Mouse (Mus musculus) liver, embryonic 14.5 days (tissue): ENCODE data around the gene Flad1.

Experiments
- CTCF ChIP-seq: IDR thresholded peaks from 2 replicates; pipeline ENCODE4 v1.5.1; 2016; ENCODE audit warnings: antibody characterized with exemption, low read depth, control low read depth
- EP300 ChIP-seq: IDR thresholded peaks from 2 replicates; pipeline ENCODE4 v1.6.1; 2016; ENCODE audit warnings: antibody characterized with exemption, low read depth

DNA sequence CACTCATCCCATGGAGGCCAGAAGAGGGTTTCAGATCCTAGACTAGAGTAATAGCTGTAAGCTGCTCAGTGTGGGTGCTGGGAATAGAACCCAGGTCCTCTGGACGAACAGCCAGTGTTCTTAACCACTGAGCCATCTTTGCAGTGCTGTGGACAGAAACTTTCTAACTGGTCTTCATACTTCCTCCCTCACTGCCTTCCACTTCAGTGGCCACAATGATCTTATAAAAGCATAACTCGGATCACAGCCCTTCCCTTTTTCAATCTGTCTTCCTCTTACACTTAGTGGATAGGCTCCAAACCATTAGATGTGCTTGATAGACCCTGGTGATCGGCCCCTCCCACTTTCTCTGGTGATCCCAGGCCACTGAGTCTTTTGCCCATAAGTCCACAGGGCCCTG is 51.4 kb downstream of the Flad1 start:
- TF ChIP-seq CTCF (no peak), EP300 (no peak)
